Mouse (Mus musculus) forebrain, embryonic 13.5 days (tissue): Measurements from ENCODE around the gene Plekha7. TPM values are rescaled to one million over a fixed set of nuclear protein-coding genes. Genes with fewer than 3 reads are reported as not detected.

ENCODE experiments used
- ATAC-seq: fragments of 200-750 bp; cut with Nextera tagmentation; 2 replicates; pipeline ENCODE4 v1.8.0; 2017
- H3K27ac ChIP-seq: fragments of 300-500 bp; sonication (generic); 2 replicates; pipeline ENCODE4 v1.5.1; 2015; ENCODE audit warnings: inconsistent platforms, mild to moderate bottlenecking, moderate library complexity
- H3K27me3 ChIP-seq: fragments of 300-500 bp; sonication (generic); 2 replicates; pipeline ENCODE4 v1.6.1; 2015; ENCODE audit warnings: mild to moderate bottlenecking, inconsistent platforms
- H3K36me3 ChIP-seq: fragments of 300-500 bp; sonication (generic); 2 replicates; pipeline ENCODE4 v1.6.1; 2015; ENCODE audit warnings: mild to moderate bottlenecking, inconsistent platforms; ENCODE audit not compliant: poor library complexity, severe bottlenecking
- H3K4me1 ChIP-seq: fragments of 300-500 bp; sonication (generic); 2 replicates; pipeline ENCODE4 v1.6.1; 2015; ENCODE audit warnings: inconsistent platforms
- H3K4me2 ChIP-seq: fragments of 300-500 bp; sonication (generic); 2 replicates; pipeline ENCODE4 v1.6.1; 2015; ENCODE audit warnings: inconsistent platforms, mild to moderate bottlenecking, moderate library complexity
- H3K4me3 ChIP-seq: fragments of 300-500 bp; sonication (generic); 2 replicates; pipeline ENCODE4 v1.5.1; 2015; ENCODE audit warnings: mild to moderate bottlenecking, inconsistent platforms
- H3K9ac ChIP-seq: fragments of 300-500 bp; sonication (generic); 2 replicates; pipeline ENCODE4 v1.6.1; 2015; ENCODE audit warnings: mild to moderate bottlenecking, inconsistent platforms
- H3K9me3 ChIP-seq: fragments of 300-500 bp; sonication (generic); replicated peaks from 2 replicates; pipeline ENCODE4 v1.6.1; 2016; ENCODE audit warnings: inconsistent platforms
- WGBS: fragments of 180-500 bp; shearing (Covaris S2); methylation state at CpG from one replicate; pipeline ENCODE4 v1.1.7; 2015; 5-methylcytosine and 5-hydroxymethylcytosine counted together
- polyA plus RNA-seq: library from polyadenylated mRNA; unstranded; fragments of >200 nt; fragmentation: Nextera tagmentation; extraction: Ambion mirVana; gene quantifications from 2 replicates; pipeline ENCODE4 v1.2.1, GENCODE M21; 2015

Plekha7 gene
- polyA plus RNA-seq, 1 experiment from 2014 or later, result 13.1 TPM

- H3K27me3 ChIP-seq, result no peaks in the 10 kb centered on the region
- ATAC-seq, result 0 out of 2 replicates have a peak, but pooled peaks have one; percentile 53
- no peak overlapping the region for H3K4me3 ChIP-seq
- H3K36me3 ChIP-seq, result no peaks in the 10 kb centered on the region
- H3K4me2 ChIP-seq, result no peak overlapping the region
- H3K4me1 ChIP-seq, result peaks cover 49% of the 10 kb centered on the region
- no peaks in the 10 kb centered on the region for H3K9me3 ChIP-seq
- 25% methylated on average over 4 of the region's 4 CpGs for WGBS
- no peak overlapping the region for H3K9ac ChIP-seq
- H3K27ac ChIP-seq, result peak overlapping the region; percentile 61
These were observed 46.1 kb downstream of the Plekha7 start for GRCm38 (mm10) chr7:116262101-116262500.

DNA sequence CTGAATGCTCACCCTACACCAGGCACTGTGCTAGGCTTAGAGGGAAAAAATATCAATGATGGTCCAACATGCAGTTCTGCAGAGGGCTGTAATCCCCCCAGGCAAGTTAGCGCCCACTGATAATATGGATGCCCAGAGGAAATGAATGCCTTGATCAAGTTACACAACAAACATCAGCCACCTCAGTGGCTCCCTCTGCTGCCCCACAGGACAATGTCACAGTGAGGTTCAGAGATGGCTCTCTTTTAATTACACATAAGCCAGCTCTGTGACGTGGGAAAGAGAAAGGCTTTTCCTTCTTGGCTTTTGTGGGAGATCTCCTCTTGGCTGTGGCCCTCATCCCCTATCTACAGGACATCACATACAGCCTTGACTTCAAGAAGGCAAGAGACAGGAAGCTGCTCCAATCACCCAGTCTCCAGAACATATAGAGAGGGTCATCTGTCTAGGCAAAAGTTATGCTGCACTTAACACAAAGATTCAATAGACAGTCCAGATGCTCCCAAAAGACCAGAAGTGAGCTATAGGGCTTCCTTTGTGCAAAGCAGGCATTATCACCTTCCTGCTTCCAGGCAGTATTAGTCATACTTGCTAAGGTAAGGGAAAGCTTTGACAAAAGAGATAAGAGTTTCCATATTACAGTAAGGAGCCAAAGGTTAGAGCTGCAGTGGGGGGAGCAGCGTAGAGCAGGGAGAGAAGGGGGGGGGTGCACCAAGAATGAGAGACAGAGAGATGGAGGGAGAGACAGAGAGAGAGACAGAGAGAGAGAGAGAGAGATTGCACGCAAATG lies 47.2 kb downstream of the Plekha7 start:
- Histone ChIP-seq H3K36me3 (no peaks in the 10 kb centered on the region), H3K4me1 (peaks cover 46% of the 10 kb centered on the region), H3K9ac (no peak overlapping the region), H3K27ac (no peak overlapping the region), H3K4me2 (no peak overlapping the region), H3K4me3 (no peak overlapping the region), H3K27me3 (no peaks in the 10 kb centered on the region), H3K9me3 (no peaks in the 10 kb centered on the region)
- no peak for ATAC-seq
- WGBS, result 74% methylated on average over 4 of the region's 4 CpGs

- 88% methylated on average over 17 of the region's 17 CpGs for WGBS
- H3K9ac ChIP-seq, result no peak overlapping the region
- ATAC-seq, result no peak
These were observed 49.6 kb downstream of the Plekha7 start for GRCm38 (mm10) chr7:116258464-116259185.

GRCm38 (mm10) chr7:116257953-116258352 lies 50.2 kb downstream of the Plekha7 start:
- Histone ChIP-seq H3K4me1 (peaks cover 20% of the 10 kb centered on the region), H3K27me3 (no peaks in the 10 kb centered on the region), H3K36me3 (no peaks in the 10 kb centered on the region), H3K9me3 (no peaks in the 10 kb centered on the region), H3K9ac (no peak overlapping the region), H3K27ac (no peak overlapping the region), H3K4me2 (no peak overlapping the region), H3K4me3 (no peak overlapping the region)
- WGBS, result 95% methylated on average over 10 of the region's 10 CpGs
- ATAC-seq, result no peak

More at GRCm38 (mm10) chr7:116258464-116259185, 49.6 kb downstream of the Plekha7 start:
- Histone ChIP-seq H3K4me2 (no peak overlapping the region), H3K27me3 (no peaks in the 10 kb centered on the region), H3K27ac (no peak overlapping the region), H3K4me3 (no peak overlapping the region), H3K4me1 (peaks cover 27% of the 10 kb centered on the region), H3K36me3 (no peaks in the 10 kb centered on the region), H3K9me3 (no peaks in the 10 kb centered on the region)

- H3K4me2 ChIP-seq, result no peak overlapping the region
- no peaks in the 10 kb centered on the region for H3K4me1 ChIP-seq
- no peak overlapping the region for H3K27ac ChIP-seq
- 89% methylated on average over 5 of the region's 5 CpGs for WGBS
- no peak overlapping the region for H3K9ac ChIP-seq
- ATAC-seq, result no peak
- no peaks in the 10 kb centered on the region for H3K27me3 ChIP-seq
- no peak overlapping the region for H3K4me3 ChIP-seq
- H3K36me3 ChIP-seq, result no peaks in the 10 kb centered on the region
- H3K9me3 ChIP-seq, result no peaks in the 10 kb centered on the region
These were observed 52.5 kb downstream of the Plekha7 start for GRCm38 (mm10) chr7:116255664-116256063.

GRCm38 (mm10) chr7:116254660-116255059 lies 53.5 kb downstream of the Plekha7 start:
- 93% methylated on average over 5 of the region's 5 CpGs for WGBS
- H3K9ac ChIP-seq, result no peak overlapping the region
- H3K27ac ChIP-seq, result no peak overlapping the region
- no peaks in the 10 kb centered on the region for H3K27me3 ChIP-seq
- no peaks in the 10 kb centered on the region for H3K36me3 ChIP-seq
- ATAC-seq, result no peak
- no peak overlapping the region for H3K4me3 ChIP-seq
- H3K4me1 ChIP-seq, result no peaks in the 10 kb centered on the region
- H3K4me2 ChIP-seq, result no peak overlapping the region
- H3K9me3 ChIP-seq, result no peaks in the 10 kb centered on the region

- H3K27me3 ChIP-seq, result no peaks in the 10 kb centered on the region
- 86% methylated on average over 4 of the region's 4 CpGs for WGBS
These were observed 55.7 kb downstream of the Plekha7 start for GRCm38 (mm10) chr7:116252470-116252869.

DNA sequence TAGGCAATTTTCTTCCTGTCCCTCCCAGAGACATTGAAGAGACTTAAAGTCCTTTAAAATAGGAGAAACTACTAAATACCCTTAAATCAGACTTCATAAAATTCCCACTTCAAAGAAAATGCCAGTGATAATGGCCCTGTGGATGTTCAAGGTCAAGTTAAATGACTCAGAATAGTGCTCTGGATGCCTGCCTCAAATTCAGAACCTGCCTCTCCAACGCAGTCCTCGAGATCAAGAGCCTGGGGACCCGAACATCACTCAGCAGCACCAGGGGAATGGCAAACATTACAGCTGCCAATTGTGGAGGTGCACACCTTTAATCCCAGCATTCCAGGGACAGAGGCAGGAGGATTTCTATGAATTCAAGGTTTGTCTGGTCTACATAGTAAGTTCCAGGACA lies 56.7 kb downstream of the Plekha7 start:
- H3K27ac ChIP-seq, result no peak overlapping the region
- H3K9me3 ChIP-seq, result no peaks in the 10 kb centered on the region
- peaks cover 7% of the 10 kb centered on the region; the same call in 1 of the 2 replicates for H3K4me1 ChIP-seq
- no peak overlapping the region for H3K9ac ChIP-seq
- ATAC-seq, result no peak
- H3K4me2 ChIP-seq, result no peak overlapping the region
- WGBS, result 88% methylated on average over 3 of the region's 3 CpGs
- H3K36me3 ChIP-seq, result no peaks in the 10 kb centered on the region
- H3K27me3 ChIP-seq, result no peaks in the 10 kb centered on the region
- H3K4me3 ChIP-seq, result no peak overlapping the region

More at GRCm38 (mm10) chr7:116252470-116252869, 55.7 kb downstream of the Plekha7 start:
- no peak overlapping the region for H3K27ac ChIP-seq
- H3K9ac ChIP-seq, result no peak overlapping the region
- H3K4me3 ChIP-seq, result no peak overlapping the region
- H3K36me3 ChIP-seq, result no peaks in the 10 kb centered on the region
- no peak overlapping the region for H3K4me2 ChIP-seq
- H3K4me1 ChIP-seq, result no peaks in the 10 kb centered on the region
- no peaks in the 10 kb centered on the region for H3K9me3 ChIP-seq
- ATAC-seq, result no peak

GRCm38 (mm10) chr7:116248536-116248935 lies 59.6 kb downstream of the Plekha7 start:
- WGBS, result 96% methylated on average over 11 of the region's 11 CpGs
- Histone ChIP-seq H3K27ac (no peak overlapping the region), H3K4me1 (peaks cover 8% of the 10 kb centered on the region; the same call in 1 of the 2 replicates), H3K4me3 (no peak overlapping the region), H3K27me3 (no peaks in the 10 kb centered on the region), H3K36me3 (no peaks in the 10 kb centered on the region), H3K9ac (no peak overlapping the region), H3K4me2 (no peak overlapping the region), H3K9me3 (no peaks in the 10 kb centered on the region)
- no peak for ATAC-seq

DNA sequence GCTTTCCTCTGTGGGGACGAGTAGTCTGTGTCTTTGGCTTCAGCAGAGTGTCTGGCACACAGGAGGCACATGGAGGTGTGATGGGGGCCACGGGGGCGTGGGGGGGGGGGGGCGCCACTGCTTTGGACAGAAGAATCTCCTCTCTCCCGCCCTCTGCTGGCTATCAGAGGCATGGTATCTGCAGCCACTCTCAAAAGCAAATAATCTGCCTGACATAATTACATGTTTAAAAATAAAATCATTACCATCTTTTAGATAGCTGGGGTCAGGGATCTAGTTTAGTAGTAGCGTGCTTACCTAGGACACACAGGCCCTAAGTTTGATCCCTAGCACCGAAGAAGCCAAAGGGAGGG lies 60.8 kb downstream of the Plekha7 start:
- H3K9ac ChIP-seq, result no peak overlapping the region
- no peak overlapping the region for H3K27ac ChIP-seq
- H3K4me1 ChIP-seq, result peaks cover 8% of the 10 kb centered on the region; the same call in 1 of the 2 replicates
- no peak for ATAC-seq
- WGBS, result 20% methylated on average over 7 of the region's 7 CpGs
- H3K4me2 ChIP-seq, result 0 out of 2 replicates have a peak overlapping the region, but pooled peaks have one; percentile 32
- H3K36me3 ChIP-seq, result no peaks in the 10 kb centered on the region
- no peak overlapping the region for H3K4me3 ChIP-seq
- no peaks in the 10 kb centered on the region for H3K9me3 ChIP-seq
- no peaks in the 10 kb centered on the region for H3K27me3 ChIP-seq

GRCm38 (mm10) chr7:116246696-116247376 lies 61.3 kb downstream of the Plekha7 start:
- Histone ChIP-seq H3K4me1 (peaks cover 13% of the 10 kb centered on the region), H3K9ac (peak overlapping the region; percentile 12; the same call in 1 of the 2 replicates), H3K27ac (peak overlapping the region; percentile 42), H3K27me3 (no peaks in the 10 kb centered on the region), H3K9me3 (no peaks in the 10 kb centered on the region), H3K4me3 (no peak overlapping the region), H3K4me2 (peak overlapping the region; percentile 32), H3K36me3 (no peaks in the 10 kb centered on the region)
- 45% methylated on average over 14 of the region's 15 CpGs for WGBS
- no peak for ATAC-seq
